Mouse (Mus musculus) ES-E14 (cell line): ENCODE measurements around the gene Lamb2.

Experiments
- CHD2 ChIP-seq: IDR thresholded peaks from 2 replicates; pipeline ENCODE4 v1.6.1; 2014; ENCODE audit warnings: mild to moderate bottlenecking, low read depth, low read length, inconsistent platforms
- HCFC1 ChIP-seq: IDR thresholded peaks from 2 replicates; pipeline ENCODE4 v1.6.1; 2012; ENCODE audit warnings: low read length, inconsistent platforms, borderline replicate concordance; ENCODE audit not compliant: insufficient read depth
- MAFK ChIP-seq: IDR thresholded peaks from 2 replicates; pipeline ENCODE4 v1.6.1; 2014; ENCODE audit warnings: mild to moderate bottlenecking, low read depth, low read length, inconsistent platforms; ENCODE audit not compliant: insufficient read depth
- ZC3H11A ChIP-seq: IDR thresholded peaks from 2 replicates; pipeline ENCODE4 v1.6.1; 2012; ENCODE audit warnings: low read depth, mild to moderate bottlenecking, inconsistent platforms, low read length, borderline replicate concordance
- ZNF384 ChIP-seq: IDR thresholded peaks from 2 replicates; pipeline ENCODE4 v1.6.1; 2012; ENCODE audit warnings: low read depth, low read length, inconsistent platforms

GRCm38 (mm10) chr9:108440485-108440884 is 39.1 kb upstream of the Lamb2 start:
- TF ChIP-seq CHD2 (no peak), ZC3H11A (no peak), MAFK (no peak), ZNF384 (no peak), HCFC1 (no peak)
